8 mouse cellular contexts compared by ENCODE assay signal in the genomic region with DNA sequence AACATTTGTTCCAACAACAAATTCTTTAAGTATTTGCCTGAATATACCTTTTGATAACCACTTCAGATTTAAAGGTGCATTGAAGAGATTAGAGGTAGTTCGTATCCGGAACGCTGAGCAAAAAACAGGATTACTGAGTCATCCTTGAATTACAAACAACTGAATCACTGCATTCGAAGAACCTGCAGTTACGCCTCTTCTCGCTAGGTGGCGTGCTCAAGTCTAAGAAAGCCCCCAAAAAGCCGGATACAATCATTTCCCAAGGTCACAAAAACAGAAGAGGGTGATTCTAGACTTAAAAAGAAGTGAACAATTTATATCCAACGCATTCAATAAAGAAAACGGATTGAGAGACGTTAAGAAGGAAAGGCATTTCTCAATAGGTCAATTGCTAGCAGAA. TPM values are rescaled to one million over a fixed set of nuclear protein-coding genes. Genes with fewer than 3 reads are reported as not detected.
DNase-seq lines count a peak whose midpoint lies in the region; ATAC-seq and TF ChIP-seq lines count a peak whose summit lies in the region.

No protein-coding gene starts in this region.

- H3K36me3 ChIP-seq in forebrain, postnatal 0 days (ENCODE audit: insufficient read depth): no peaks in the 10 kb centered on the region
- no peaks in the 10 kb centered on the region for H3K36me3 ChIP-seq in forebrain, embryonic 15.5 days
- no peaks in the 10 kb centered on the region for H3K36me3 ChIP-seq in spleen, adult 2 months (ENCODE audit: control insufficient read depth, insufficient read depth, low read length)

- no peak overlapping the region for H3K4me3 ChIP-seq in forebrain, postnatal 0 days (ENCODE audit: low read depth, low read length)
- no peak overlapping the region for H3K4me3 ChIP-seq in forebrain, embryonic 15.5 days
- no peak overlapping the region for H3K4me3 ChIP-seq in spleen, adult 2 months (ENCODE audit: extremely low read depth, insufficient read depth, insufficient read length)

- no peak overlapping the region for H3K4me2 ChIP-seq in forebrain, postnatal 0 days (ENCODE audit: low read depth)
- H3K4me2 ChIP-seq in forebrain, embryonic 15.5 days (replicated peaks): no peak overlapping the region

- no peak overlapping the region for H3K27ac ChIP-seq in forebrain, postnatal 0 days (ENCODE audit: low read depth, low read length)
- H3K27ac ChIP-seq in forebrain, embryonic 15.5 days (replicated peaks): no peak overlapping the region
- H3K27ac ChIP-seq in spleen, adult 2 months (ENCODE audit: insufficient read depth, low read length): no peak overlapping the region

- peak; percentile 53 for DNase-seq in forebrain, postnatal 0 days
- DNase-seq in spleen, adult 2 months (ENCODE audit: low read depth in 1 of 2, low spot score in 2 of 2): peak; percentile 20 to 30
- DNase-seq in spleen, adult 12 weeks (ENCODE audit: low spot score): no peak
- peak; percentile 44 for DNase-seq in forelimb bud, embryonic 11.5 days (ENCODE audit: low read depth, low spot score)
- DNase-seq in left cerebral cortex, postnatal 14 days (ENCODE audit: low spot score in 2 of 2): peak; percentile 57 to 62
- DNase-seq in right cerebral cortex, postnatal 14 days: peak; percentile 25
- no peak for DNase-seq in ovary, adult 18-20 months (ENCODE audit: low spot score)

- TF ChIP-seq POLR2A in spleen, adult 2 months (IDR thresholded peaks at IDR 0.05; ENCODE audit: low read depth, low read length): no peak

- 25% methylated on average over 11 of the region's 11 CpGs for WGBS in forebrain, postnatal 0 days
- WGBS in forebrain, embryonic 15.5 days: 28% methylated on average over 11 of the region's 11 CpGs
- WGBS in spleen, adult 2 months: 10% methylated on average over 11 of the region's 11 CpGs

- intact Hi-C loops in left cerebral cortex, postnatal 14 days (cut with DNase I): loop anchor here (5.0 kb wide), 2 partner anchors 54 to 234 kb away; partner anchors contain the start of gene Elmo1

- no peaks in the 10 kb centered on the region for H3K9me3 ChIP-seq in forebrain, postnatal 0 days (ENCODE audit: low read length)
- H3K9me3 ChIP-seq in forebrain, embryonic 15.5 days: no peaks in the 10 kb centered on the region; the same call in 1 of the 2 replicates

- no peaks in the 10 kb centered on the region for H3K4me1 ChIP-seq in forebrain, postnatal 0 days (ENCODE audit: insufficient read depth)
- H3K4me1 ChIP-seq in forebrain, embryonic 15.5 days: 0 out of 2 replicates have a peak, but pooled peaks cover 5% of the 10 kb centered on the region
- H3K4me1 ChIP-seq in spleen, adult 2 months (ENCODE audit: control insufficient read depth, insufficient read depth, insufficient read length): no peaks in the 10 kb centered on the region; the same call in 1 of the 2 replicates

- peak; percentile 67 for TF ChIP-seq CTCF in forebrain, postnatal 0 days (IDR thresholded peaks at IDR 0.05; ENCODE audit: low read depth)
- peak; percentile 60; the same call in 1 of the 2 replicates for TF ChIP-seq CTCF in spleen, adult 2 months (IDR thresholded peaks at IDR 0.05; ENCODE audit: extremely low read depth, insufficient read depth, insufficient read length, insufficient replicate concordance)

- H3K9ac ChIP-seq in forebrain, postnatal 0 days: no peak overlapping the region
- H3K9ac ChIP-seq in forebrain, embryonic 15.5 days (replicated peaks): no peak overlapping the region

- no peaks in the 10 kb centered on the region for H3K27me3 ChIP-seq in forebrain, postnatal 0 days (ENCODE audit: insufficient read depth, low read length)
- H3K27me3 ChIP-seq in forebrain, embryonic 15.5 days: no peaks in the 10 kb centered on the region
- H3K27me3 ChIP-seq in spleen, adult 2 months (ENCODE audit: control insufficient read depth, insufficient read depth, low read length): no peaks in the 10 kb centered on the region

- ATAC-seq in forebrain, postnatal 0 days: no peak
- no peak for ATAC-seq in forebrain, embryonic 15.5 days (replicated peaks)

RNA-seq across cellular contexts. Expression of gene Elmo1, which starts 51.9 kb away (rescaled TPM):
- 25.8 and 30.9 TPM in 2 replicates for total RNA-seq in forebrain, postnatal 0 days (2014; rRNA removed)
- polyA plus RNA-seq in forebrain, postnatal 0 days (2015; fragmentation: Nextera tagmentation; extraction: Ambion mirVana): 25.5 and 33.5 TPM in 2 replicates
- 31.5 and 34.9 TPM in 2 replicates for polyA plus RNA-seq in forebrain, embryonic 15.5 days (2015; fragmentation: Nextera tagmentation; extraction: Ambion mirVana)
- polyA plus RNA-seq in spleen, adult 2 months (2012; rRNA removed): 33.3 and 36.2 TPM in 2 replicates
- total RNA-seq in left cerebral cortex, postnatal 14 days (2021): 10 to 100 TPM; 48.1 to 52.2 TPM

Comparison
In these comparisons a context has a peak if more than half of its experiments do, and no peak if none do; other contexts are left out.
1. DNase-seq: peak in forebrain, postnatal 0 days (single experiment), spleen, adult 2 months (2 of 2), forelimb bud, embryonic 11.5 days (single experiment), left cerebral cortex, postnatal 14 days (2 of 2) and right cerebral cortex, postnatal 14 days (single experiment); none in spleen, adult 12 weeks (single experiment) and ovary, adult 18-20 months (single experiment).